Mouse (Mus musculus) midbrain, embryonic 10.5 days (tissue): ENCODE measurements around the gene Klc4. TPM values are rescaled to one million over a fixed set of nuclear protein-coding genes. Genes with fewer than 3 reads are reported as not detected.
A peak's percentile ranks its signal among the peaks of the same experiment; 100 is the strongest.

Experiments
- DNase-seq: peaks from one replicate; pipeline ENCODE4 v3.0.0-alpha.2; 2017; ENCODE audit warnings: low spot score
- H3K27ac ChIP-seq: fragments of 300-500 bp; sonication (generic); replicated peaks from 2 replicates; pipeline ENCODE4 v1.5.1; 2016; ENCODE audit warnings: mild to moderate bottlenecking
- H3K27me3 ChIP-seq: fragments of 300-500 bp; sonication (generic); 2 replicates; pipeline ENCODE4 v1.6.1; 2016; ENCODE audit warnings: low read depth, mild to moderate bottlenecking; ENCODE audit not compliant: poor library complexity, severe bottlenecking
- H3K36me3 ChIP-seq: fragments of 300-500 bp; sonication (generic); 2 replicates; pipeline ENCODE4 v1.6.1; 2016; ENCODE audit warnings: mild to moderate bottlenecking, moderate library complexity
- H3K4me1 ChIP-seq: fragments of 300-500 bp; sonication (generic); 2 replicates; pipeline ENCODE4 v1.6.1; 2016
- H3K4me3 ChIP-seq: fragments of 300-500 bp; sonication (generic); 2 replicates; pipeline ENCODE4 v1.5.1; 2016; ENCODE audit warnings: mild to moderate bottlenecking, moderate library complexity
- H3K9me3 ChIP-seq: fragments of 300-500 bp; sonication (generic); replicated peaks from 2 replicates; pipeline ENCODE4 v1.6.1; 2016; ENCODE audit warnings: mild to moderate bottlenecking
- WGBS: fragments of 180-500 bp; shearing (Covaris S2); methylation state at CpG from one replicate; pipeline ENCODE4 v1.1.7; 2016; 5-methylcytosine and 5-hydroxymethylcytosine counted together
- polyA plus RNA-seq: library from polyadenylated mRNA; unstranded; fragments of >200 nt; fragmentation: Nextera tagmentation; extraction: Ambion mirVana; gene quantifications from 2 replicates; pipeline ENCODE4 v1.2.1, GENCODE M21; 2016

The Klc4 gene
- polyA plus RNA-seq, 1 experiment from 2014 or later, result 33.0 TPM

DNA sequence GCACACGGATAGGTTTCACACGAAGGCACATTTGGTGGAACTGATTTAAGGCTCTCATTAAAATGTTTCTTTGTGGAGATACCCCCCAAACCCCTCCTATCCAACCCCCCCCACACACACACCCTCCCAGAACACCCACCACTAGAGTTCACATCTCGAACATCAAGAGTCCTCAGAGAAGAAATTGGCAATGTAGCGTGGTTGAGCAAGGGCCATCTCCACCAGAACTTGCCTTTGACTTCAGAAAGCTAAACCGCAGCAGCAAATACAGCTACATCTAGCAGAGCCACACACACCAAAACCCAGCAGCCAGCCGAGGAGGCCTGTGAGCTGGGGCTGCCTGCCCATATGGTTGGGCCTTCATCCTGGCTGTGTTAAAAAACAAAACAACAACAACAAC is 18.4 kb downstream of the Klc4 start:
- Histone ChIP-seq H3K4me1 (peaks cover 78% of the 10 kb centered on the region), H3K4me3 (peak overlapping the region; percentile 98), H3K27me3 (no peaks in the 10 kb centered on the region), H3K36me3 (peaks cover 18% of the 10 kb centered on the region), H3K9me3 (no peaks in the 10 kb centered on the region), H3K27ac (no peak overlapping the region)
- WGBS, result 74% methylated on average over 6 of the region's 6 CpGs
- no peak for DNase-seq

GRCm38 (mm10) chr17:46624598-46624997 is 21.2 kb downstream of the Klc4 start:
- Histone ChIP-seq H3K4me1 (peaks cover 87% of the 10 kb centered on the region), H3K27me3 (no peaks in the 10 kb centered on the region), H3K27ac (peak overlapping the region; percentile 23; the same call in 1 of the 2 replicates), H3K4me3 (no peak overlapping the region), H3K36me3 (peaks cover 4% of the 10 kb centered on the region; the same call in 1 of the 2 replicates), H3K9me3 (no peaks in the 10 kb centered on the region)
- 67% methylated on average over 12 of the region's 12 CpGs for WGBS
- no peak for DNase-seq

DNA sequence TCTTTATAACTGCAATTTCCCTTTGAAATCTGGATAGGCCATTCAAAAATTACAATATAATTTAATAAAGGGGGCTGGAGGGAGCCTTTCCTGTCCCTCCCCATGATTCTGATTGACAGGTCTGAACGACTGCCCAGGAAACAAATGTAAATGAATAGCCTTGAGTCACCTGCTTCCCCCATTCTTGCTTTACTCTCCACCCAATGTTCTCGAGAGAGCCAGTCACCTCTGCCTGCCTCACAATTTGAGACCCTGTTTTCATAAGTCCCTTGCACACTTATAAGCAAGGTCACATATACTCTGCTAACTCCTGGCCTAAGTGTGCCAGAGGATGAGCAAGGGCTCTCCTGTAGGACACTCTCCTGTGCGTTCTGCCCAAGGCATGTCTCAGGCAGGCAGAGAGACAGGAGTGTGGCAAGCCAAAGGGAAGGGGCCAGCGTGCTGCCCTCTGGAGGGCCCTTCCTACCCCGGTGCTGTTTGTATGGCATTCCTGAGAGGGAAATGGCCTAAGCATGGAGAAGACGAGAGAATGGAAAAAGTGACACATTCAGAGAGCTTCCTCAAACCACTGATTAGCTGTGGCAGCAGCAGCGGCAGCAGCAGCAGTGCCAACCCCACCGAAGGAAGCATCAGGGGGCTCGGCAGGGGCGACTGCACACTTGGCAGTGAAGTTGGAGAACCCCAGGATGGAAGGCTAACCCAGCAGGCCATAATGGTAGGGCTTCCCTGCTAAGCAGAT is 21.8 kb downstream of the Klc4 start:
- H3K36me3 ChIP-seq, result peaks cover 4% of the 10 kb centered on the region; the same call in 1 of the 2 replicates
- H3K4me3 ChIP-seq, result no peak overlapping the region
- no peak for DNase-seq
- H3K27me3 ChIP-seq, result no peaks in the 10 kb centered on the region
- H3K4me1 ChIP-seq, result peaks cover 90% of the 10 kb centered on the region
- no peaks in the 10 kb centered on the region for H3K9me3 ChIP-seq
- 39% methylated on average over 10 of the region's 10 CpGs for WGBS
- peak overlapping the region; percentile 23 for H3K27ac ChIP-seq

- no peak overlapping the region for H3K4me3 ChIP-seq
- no peaks in the 10 kb centered on the region for H3K9me3 ChIP-seq
- peaks cover 93% of the 10 kb centered on the region for H3K4me1 ChIP-seq
- H3K27me3 ChIP-seq, result no peaks in the 10 kb centered on the region
- WGBS, result 83% methylated on average over 11 of the region's 11 CpGs
- H3K27ac ChIP-seq, result 0 out of 2 replicates have a peak overlapping the region, but pooled peaks have one; percentile 19
- H3K36me3 ChIP-seq, result peaks cover 4% of the 10 kb centered on the region; the same call in 1 of the 2 replicates
- no peak for DNase-seq
These were observed 23.6 kb downstream of the Klc4 start for GRCm38 (mm10) chr17:46622269-46622668.

GRCm38 (mm10) chr17:46621324-46621723 is 24.5 kb downstream of the Klc4 start:
- no peaks in the 10 kb centered on the region for H3K9me3 ChIP-seq
- H3K36me3 ChIP-seq, result peaks cover 4% of the 10 kb centered on the region; the same call in 1 of the 2 replicates
- no peak for DNase-seq
- no peaks in the 10 kb centered on the region for H3K27me3 ChIP-seq
- H3K4me1 ChIP-seq, result peaks cover 93% of the 10 kb centered on the region
- WGBS, result 82% methylated on average over 15 of the region's 15 CpGs
- H3K27ac ChIP-seq, result 0 out of 2 replicates have a peak overlapping the region, but pooled peaks have one; percentile 14
- peak overlapping the region; percentile 7; the same call in 1 of the 2 replicates for H3K4me3 ChIP-seq

DNA sequence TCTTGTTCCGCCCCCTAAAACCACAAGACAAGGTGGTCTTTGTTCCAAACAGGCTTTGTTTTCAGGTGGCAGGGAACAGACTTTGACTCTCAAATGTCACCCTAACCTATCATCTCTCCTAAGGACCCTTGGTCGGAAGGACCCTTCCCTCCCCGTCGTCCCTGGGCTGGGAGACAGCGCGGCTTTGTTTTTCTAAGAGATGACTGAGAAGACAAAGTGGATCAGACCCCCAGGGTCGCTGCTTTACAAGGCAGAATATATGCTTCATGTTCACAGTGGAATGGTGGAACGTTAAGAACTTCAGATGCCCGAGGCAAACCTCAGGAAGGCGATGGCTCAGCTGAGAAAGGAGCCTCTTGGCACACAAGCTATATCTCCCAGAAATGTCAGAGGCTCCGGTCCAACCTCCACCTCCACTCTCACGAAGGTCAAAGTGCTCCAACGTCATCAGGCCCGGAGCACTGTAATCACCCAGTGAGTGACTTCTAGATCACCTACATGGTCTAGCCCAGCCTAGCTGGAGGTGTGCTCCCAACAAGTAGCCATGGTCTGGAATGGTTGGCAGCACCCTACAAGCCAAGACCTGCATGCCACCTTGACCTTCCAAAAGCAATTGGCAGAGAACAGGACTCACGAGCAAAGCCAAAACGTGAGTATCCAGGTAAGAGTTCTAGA is 26.0 kb downstream of the Klc4 start:
- H3K4me1 ChIP-seq, result peaks cover 84% of the 10 kb centered on the region

GRCm38 (mm10) chr17:46618769-46619682 is 26.8 kb downstream of the Klc4 start:
- Histone ChIP-seq H3K36me3 (peaks cover 4% of the 10 kb centered on the region; the same call in 1 of the 2 replicates), H3K4me1 (peaks cover 78% of the 10 kb centered on the region), H3K4me3 (peak overlapping the region; percentile 44), H3K27me3 (no peaks in the 10 kb centered on the region), H3K27ac (peak overlapping the region; percentile 93), H3K9me3 (no peaks in the 10 kb centered on the region)
- DNase-seq, result peak; percentile 75
- 5% methylated on average over 27 of the region's 27 CpGs for WGBS

More for the DNA sequence above, 26.0 kb downstream of the Klc4 start:
- H3K9me3 ChIP-seq, result no peaks in the 10 kb centered on the region
- H3K27ac ChIP-seq, result peak overlapping the region; percentile 93
- 30% methylated on average over 16 of the region's 16 CpGs for WGBS
- no peaks in the 10 kb centered on the region for H3K27me3 ChIP-seq
- peak overlapping the region; percentile 44 for H3K4me3 ChIP-seq
- DNase-seq, result peak; percentile 38
- H3K36me3 ChIP-seq, result peaks cover 4% of the 10 kb centered on the region; the same call in 1 of the 2 replicates

GRCm38 (mm10) chr17:46618394-46618768 is 27.4 kb downstream of the Klc4 start:
- peak overlapping the region; percentile 93 for H3K27ac ChIP-seq
- peaks cover 4% of the 10 kb centered on the region; the same call in 1 of the 2 replicates for H3K36me3 ChIP-seq
- 3% methylated on average over 6 of the region's 6 CpGs for WGBS
- H3K4me1 ChIP-seq, result peaks cover 78% of the 10 kb centered on the region
- no peaks in the 10 kb centered on the region for H3K27me3 ChIP-seq
- peak; percentile 49 for DNase-seq
- H3K9me3 ChIP-seq, result no peaks in the 10 kb centered on the region
- H3K4me3 ChIP-seq, result peak overlapping the region; percentile 44

- no peaks in the 10 kb centered on the region for H3K9me3 ChIP-seq
- H3K4me3 ChIP-seq, result peak overlapping the region; percentile 44; the same call in 1 of the 2 replicates
- H3K4me1 ChIP-seq, result peaks cover 78% of the 10 kb centered on the region
- DNase-seq, result no peak
- peak overlapping the region; percentile 93 for H3K27ac ChIP-seq
- H3K36me3 ChIP-seq, result peaks cover 4% of the 10 kb centered on the region; the same call in 1 of the 2 replicates
- H3K27me3 ChIP-seq, result no peaks in the 10 kb centered on the region
- 68% methylated on average over 12 of the region's 12 CpGs for WGBS
These were observed 28.0 kb downstream of the Klc4 start for GRCm38 (mm10) chr17:46617799-46618198.

GRCm38 (mm10) chr17:46613229-46613628 is 32.6 kb downstream of the Klc4 start:
- no peak overlapping the region for H3K4me3 ChIP-seq
- no peak overlapping the region for H3K27ac ChIP-seq
- H3K27me3 ChIP-seq, result no peaks in the 10 kb centered on the region
- peaks cover 47% of the 10 kb centered on the region for H3K4me1 ChIP-seq
- no peak for DNase-seq
- 57% methylated on average over 3 of the region's 3 CpGs for WGBS
- H3K36me3 ChIP-seq, result peaks cover 16% of the 10 kb centered on the region
- no peaks in the 10 kb centered on the region for H3K9me3 ChIP-seq

DNA sequence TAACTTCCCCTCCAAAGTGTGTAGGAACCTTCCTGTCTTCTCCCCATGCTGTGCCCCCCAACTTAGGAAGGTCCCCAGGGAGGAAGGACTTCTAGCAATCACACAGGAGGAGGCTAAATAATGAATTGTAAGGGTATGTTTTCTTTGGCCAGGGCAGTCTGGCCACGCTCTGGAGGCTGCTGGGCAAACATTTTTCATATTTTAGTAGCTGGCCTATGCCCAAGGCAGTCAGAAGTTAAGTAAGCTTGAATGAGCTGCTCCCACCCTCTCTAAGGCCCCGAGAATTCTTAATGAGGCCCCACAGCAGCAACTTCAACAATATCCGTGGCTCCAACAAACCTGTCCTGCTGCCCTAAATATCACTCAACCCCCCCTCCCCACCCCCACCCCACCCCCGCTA is 33.0 kb downstream of the Klc4 start:
- H3K9me3 ChIP-seq, result no peaks in the 10 kb centered on the region
- H3K36me3 ChIP-seq, result peaks cover 16% of the 10 kb centered on the region
- no peak for DNase-seq
- no peak overlapping the region for H3K4me3 ChIP-seq
- H3K27ac ChIP-seq, result no peak overlapping the region
- peaks cover 43% of the 10 kb centered on the region for H3K4me1 ChIP-seq
- WGBS, result 63% methylated on average over 4 of the region's 4 CpGs
- H3K27me3 ChIP-seq, result no peaks in the 10 kb centered on the region

DNA sequence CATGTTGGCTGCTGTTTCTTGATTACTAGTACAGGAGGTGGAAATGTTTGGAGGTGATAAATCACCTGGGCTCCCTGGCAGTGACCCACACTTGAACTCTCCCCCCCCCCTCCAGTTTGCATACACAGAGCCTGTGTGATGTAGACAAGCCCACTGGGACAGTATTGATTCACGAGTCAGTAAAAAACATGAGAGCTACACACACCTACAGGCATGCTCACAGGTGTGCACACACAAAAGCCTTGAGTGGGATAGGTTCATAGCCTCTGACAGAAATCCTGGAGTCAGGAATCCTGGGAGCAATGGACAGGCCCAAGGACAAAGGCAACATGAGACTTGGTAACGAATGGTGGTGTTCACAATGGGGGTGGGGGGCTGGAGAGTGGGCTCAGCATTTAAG is 33.6 kb downstream of the Klc4 start:
- Histone ChIP-seq H3K4me3 (no peak overlapping the region), H3K27me3 (no peaks in the 10 kb centered on the region), H3K4me1 (peaks cover 36% of the 10 kb centered on the region), H3K9me3 (no peaks in the 10 kb centered on the region), H3K36me3 (peaks cover 16% of the 10 kb centered on the region), H3K27ac (no peak overlapping the region)
- no peak for DNase-seq
- WGBS, result 89% methylated on average over 2 of the region's 2 CpGs
